Mouse (Mus musculus): Measurements from ENCODE around the gene Gdf7.

DNA sequence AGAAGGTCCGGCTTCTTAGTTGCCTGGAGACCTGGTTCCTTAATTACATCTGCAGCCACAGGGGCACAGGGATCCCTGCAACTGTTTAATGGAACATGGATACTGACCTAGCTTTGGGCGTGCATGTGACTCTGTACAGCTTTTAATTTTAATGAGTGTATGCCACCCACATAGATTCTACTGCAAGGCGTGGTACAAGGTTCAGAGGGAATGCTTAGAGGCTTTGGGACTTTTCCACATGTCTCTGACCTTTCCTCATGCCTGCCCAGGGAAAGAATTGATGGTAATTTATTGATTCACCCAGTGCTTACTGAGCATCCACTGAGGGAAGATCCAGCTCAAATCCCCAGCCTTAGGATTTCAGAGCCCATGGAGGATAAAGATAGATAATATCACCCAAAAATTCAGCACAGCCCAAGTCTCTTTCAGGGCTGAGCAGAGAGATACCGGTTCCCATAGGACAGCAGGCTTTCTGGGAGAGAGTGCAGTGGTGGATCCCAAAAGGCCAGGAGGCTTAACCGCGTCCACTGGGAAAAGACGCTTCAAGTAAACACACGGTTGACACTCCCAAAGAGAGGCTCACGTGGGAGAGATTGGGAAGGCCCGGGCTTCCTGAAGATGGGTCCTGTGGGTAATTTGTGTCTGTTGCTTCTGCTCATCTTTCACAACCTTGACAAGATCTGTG, 35.0 kb upstream of the Gdf7 start:
- TF ChIP-seq GATA1 (IDR thresholded peaks at IDR 0.05; ENCODE audit: borderline replicate concordance, low read length) = no peak
- no peak for TF ChIP-seq FLI1 (IDR thresholded peaks at IDR 0.05; ENCODE audit: low read length)

All from megakaryocyte, embryonic 14.5 days (primary cell).